Mouse (Mus musculus): ENCODE measurements around the gene Coro1b. TPM values are rescaled to one million over a fixed set of nuclear protein-coding genes. Genes with fewer than 3 reads are reported as not detected.
A peak's percentile ranks its signal among the peaks of the same experiment; 100 is the strongest.
"Not testable (repeated sequence)": the region's sequence is repeated elsewhere in the genome, so short reads cannot be mapped to it uniquely, and the experiment has no call there.

The Coro1b gene
- polyA plus RNA-seq, 1 experiment = 314 TPM

GRCm38 (mm10) chr19:4126759-4127495, 21.5 kb upstream of the Coro1b start:
- peak overlapping the region; percentile 75 for H3K4me3 ChIP-seq (ENCODE audit: insufficient read depth, low read length)
- TF ChIP-seq CTCF (IDR thresholded peaks at IDR 0.05; ENCODE audit: low read depth, low read length) (no peak), POLR2A (IDR thresholded peaks at IDR 0.05; ENCODE audit: borderline replicate concordance, low read depth, low read length) (no peak)
- H3K4me1 ChIP-seq (ENCODE audit: control insufficient read depth, insufficient read depth, low read length) = peaks cover 28% of the 10 kb centered on the region
- H3K27ac ChIP-seq (ENCODE audit: insufficient read depth, low read depth, low read length) = no peak overlapping the region

- TF ChIP-seq POLR2A (IDR thresholded peaks at IDR 0.05; ENCODE audit: borderline replicate concordance, low read depth, low read length) (no peak), CTCF (IDR thresholded peaks at IDR 0.05; ENCODE audit: low read depth, low read length) (no peak)
- H3K27ac ChIP-seq (ENCODE audit: insufficient read depth, low read depth, low read length) = no peak overlapping the region
- peaks cover 19% of the 10 kb centered on the region for H3K4me1 ChIP-seq (ENCODE audit: control insufficient read depth, insufficient read depth, low read length)
- no peak overlapping the region for H3K4me3 ChIP-seq (ENCODE audit: insufficient read depth, low read length)
Measured at GRCm38 (mm10) chr19:4129462-4129861, 19.0 kb upstream of the Coro1b start.

GRCm38 (mm10) chr19:4130106-4130505, 18.3 kb upstream of the Coro1b start:
- Histone ChIP-seq H3K27ac (ENCODE audit: insufficient read depth, low read depth, low read length) (no peak overlapping the region), H3K4me3 (ENCODE audit: insufficient read depth, low read length) (no peak overlapping the region), H3K4me1 (ENCODE audit: control insufficient read depth, insufficient read depth, low read length) (peaks cover 18% of the 10 kb centered on the region)
- no peak for TF ChIP-seq POLR2A (IDR thresholded peaks at IDR 0.05; ENCODE audit: borderline replicate concordance, low read depth, low read length)
- TF ChIP-seq CTCF (IDR thresholded peaks at IDR 0.05; ENCODE audit: low read depth, low read length) = no peak

GRCm38 (mm10) chr19:4131075-4131474, 17.3 kb upstream of the Coro1b start:
- H3K27ac ChIP-seq (ENCODE audit: insufficient read depth, low read depth, low read length) = no peak overlapping the region
- TF ChIP-seq CTCF (IDR thresholded peaks at IDR 0.05; ENCODE audit: low read depth, low read length) (no peak), POLR2A (IDR thresholded peaks at IDR 0.05; ENCODE audit: borderline replicate concordance, low read depth, low read length) (no peak)
- peaks cover 21% of the 10 kb centered on the region for H3K4me1 ChIP-seq (ENCODE audit: control insufficient read depth, insufficient read depth, low read length)
- no peak overlapping the region for H3K4me3 ChIP-seq (ENCODE audit: insufficient read depth, low read length)

- no peak for TF ChIP-seq POLR2A (IDR thresholded peaks at IDR 0.05; ENCODE audit: borderline replicate concordance, low read depth, low read length)
- H3K4me1 ChIP-seq (ENCODE audit: control insufficient read depth, insufficient read depth, low read length) = peaks cover 18% of the 10 kb centered on the region
- no peak overlapping the region for H3K27ac ChIP-seq (ENCODE audit: insufficient read depth, low read depth, low read length)
- H3K4me3 ChIP-seq (ENCODE audit: insufficient read depth, low read length) = no peak overlapping the region
Measured at GRCm38 (mm10) chr19:4131768-4132167, 16.7 kb upstream of the Coro1b start.

- Histone ChIP-seq H3K4me1 (ENCODE audit: control insufficient read depth, insufficient read depth, low read length) (peaks cover 25% of the 10 kb centered on the region), H3K4me3 (ENCODE audit: insufficient read depth, low read length) (no peak overlapping the region), H3K27ac (ENCODE audit: insufficient read depth, low read depth, low read length) (no peak overlapping the region)
- TF ChIP-seq POLR2A (IDR thresholded peaks at IDR 0.05; ENCODE audit: borderline replicate concordance, low read depth, low read length) = no peak
- no peak for TF ChIP-seq CTCF (IDR thresholded peaks at IDR 0.05; ENCODE audit: low read depth, low read length)
Measured at GRCm38 (mm10) chr19:4134354-4134753, 14.1 kb upstream of the Coro1b start.

- peak overlapping the region; percentile 11; the same call in 1 of the 2 replicates for H3K27ac ChIP-seq (ENCODE audit: insufficient read depth, low read depth, low read length)
- H3K4me3 ChIP-seq (ENCODE audit: insufficient read depth, low read length) = not testable (repeated sequence)
- H3K4me1 ChIP-seq (ENCODE audit: control insufficient read depth, insufficient read depth, low read length) = peaks cover 25% of the 10 kb centered on the region
Measured at GRCm38 (mm10) chr19:4135229-4135962, 13.0 kb upstream of the Coro1b start.

GRCm38 (mm10) chr19:4135963-4136345, 12.5 kb upstream of the Coro1b start:
- H3K4me1 ChIP-seq (ENCODE audit: control insufficient read depth, insufficient read depth, low read length) = peaks cover 25% of the 10 kb centered on the region
- not testable (repeated sequence) for H3K4me3 ChIP-seq (ENCODE audit: insufficient read depth, low read length)

GRCm38 (mm10) chr19:4136463-4136862, 12.0 kb upstream of the Coro1b start:
- Histone ChIP-seq H3K4me3 (ENCODE audit: insufficient read depth, low read length) (no peak overlapping the region), H3K27ac (ENCODE audit: insufficient read depth, low read depth, low read length) (no peak overlapping the region), H3K4me1 (ENCODE audit: control insufficient read depth, insufficient read depth, low read length) (peaks cover 25% of the 10 kb centered on the region)
- TF ChIP-seq CTCF (IDR thresholded peaks at IDR 0.05; ENCODE audit: low read depth, low read length) (no peak), POLR2A (IDR thresholded peaks at IDR 0.05; ENCODE audit: borderline replicate concordance, low read depth, low read length) (no peak)

More at GRCm38 (mm10) chr19:4135963-4136345, 12.5 kb upstream of the Coro1b start:
- peak; percentile 24; the same call in 1 of the 2 replicates for TF ChIP-seq CTCF (IDR thresholded peaks at IDR 0.05; ENCODE audit: low read depth, low read length)
- H3K27ac ChIP-seq (ENCODE audit: insufficient read depth, low read depth, low read length) = not testable (repeated sequence)

GRCm38 (mm10) chr19:4137913-4138312, 10.5 kb upstream of the Coro1b start:
- no peak for TF ChIP-seq POLR2A (IDR thresholded peaks at IDR 0.05; ENCODE audit: borderline replicate concordance, low read depth, low read length)
- no peak for TF ChIP-seq CTCF (IDR thresholded peaks at IDR 0.05; ENCODE audit: low read depth, low read length)

More at GRCm38 (mm10) chr19:4137913-4138312, 10.5 kb upstream of the Coro1b start:
- H3K4me1 ChIP-seq (ENCODE audit: control insufficient read depth, insufficient read depth, low read length) = peaks cover 20% of the 10 kb centered on the region
- no peak overlapping the region for H3K27ac ChIP-seq (ENCODE audit: insufficient read depth, low read depth, low read length)
- no peak overlapping the region for H3K4me3 ChIP-seq (ENCODE audit: insufficient read depth, low read length)
